Mouse (Mus musculus): ENCODE data around the gene Cep131. TPM values are rescaled to one million over a fixed set of nuclear protein-coding genes. Genes with fewer than 3 reads are reported as not detected.

Gene Cep131
- polyA plus RNA-seq, 1 experiment from 2014 or later = 23.2 TPM

DNA sequence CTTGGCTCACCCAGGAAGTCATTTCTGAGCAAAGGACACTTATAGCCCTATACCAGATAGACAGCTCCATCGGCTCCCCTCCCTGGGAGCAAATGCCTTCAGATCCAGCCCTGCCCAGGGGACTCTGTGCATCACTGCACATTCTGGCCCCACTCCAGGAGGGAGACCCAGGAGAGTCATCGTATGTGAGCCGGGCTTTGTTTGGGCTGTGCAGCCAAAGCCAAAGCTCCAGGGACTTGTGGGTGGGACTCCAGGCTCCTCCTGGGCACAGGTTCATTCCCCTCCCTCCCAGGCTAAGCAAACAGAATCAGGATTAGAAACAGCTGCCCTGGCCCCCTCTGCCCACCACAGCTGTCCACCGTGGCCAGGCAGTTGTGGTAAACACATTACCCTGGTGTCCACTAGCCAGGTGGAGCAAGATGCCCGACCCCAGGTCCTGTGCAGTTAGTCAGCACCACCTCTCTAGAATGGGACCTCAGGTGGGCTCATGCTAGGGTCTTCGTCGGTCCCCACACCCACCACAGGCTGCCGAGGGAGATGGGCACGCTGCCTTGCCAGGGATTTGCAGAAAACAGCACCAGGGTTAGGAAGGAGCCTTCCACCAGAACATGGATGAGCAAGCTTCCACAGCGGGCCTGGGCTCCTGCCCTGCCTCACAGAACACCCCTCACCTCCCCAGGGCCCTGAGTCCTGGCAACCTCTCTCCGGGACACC is 40.6 kb downstream of the Cep131 start:
- WGBS = 35% methylated on average over 11 of the region's 11 CpGs
- peak overlapping the region; percentile 69 for H3K4me3 ChIP-seq
- H3K27me3 ChIP-seq = peaks cover 14% of the 10 kb centered on the region; the same call in 1 of the 2 replicates
- peak overlapping the region; percentile 95 for H3K27ac ChIP-seq
- H3K4me1 ChIP-seq (replicated peaks) = peaks cover 76% of the 10 kb centered on the region
- H3K36me3 ChIP-seq = no peaks in the 10 kb centered on the region
- peak overlapping the region; percentile 92 for H3K9ac ChIP-seq
- peak; percentile 21 for ATAC-seq (ENCODE audit: low FRiP score)
- peak overlapping the region; percentile 81 for H3K4me2 ChIP-seq
- H3K9me3 ChIP-seq = no peaks in the 10 kb centered on the region

DNA sequence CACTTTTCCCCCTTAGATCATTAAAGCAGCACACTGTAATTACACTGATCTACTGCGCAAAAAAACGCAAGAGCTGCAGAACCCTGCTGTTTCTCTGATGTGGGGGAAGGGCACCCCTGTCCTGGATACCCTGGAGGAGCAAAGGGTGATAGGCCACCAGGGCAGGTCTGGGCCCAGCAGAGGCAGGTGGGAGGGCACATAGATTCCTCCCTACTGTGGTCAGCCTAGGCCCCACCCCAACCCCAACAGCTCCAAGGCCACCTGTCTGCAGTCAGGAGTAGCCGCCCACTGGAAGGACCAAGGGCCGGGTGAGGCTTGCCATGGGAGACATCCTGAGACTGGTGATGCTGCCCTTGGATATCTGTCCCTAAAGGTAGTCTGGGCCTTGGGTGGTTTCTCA is 41.3 kb downstream of the Cep131 start:
- ATAC-seq (ENCODE audit: low FRiP score) = no peak
- peak overlapping the region; percentile 95 for H3K27ac ChIP-seq
- peaks cover 80% of the 10 kb centered on the region for H3K4me1 ChIP-seq (replicated peaks)
- 61% methylated on average over 4 of the region's 4 CpGs for WGBS
- H3K27me3 ChIP-seq = peaks cover 13% of the 10 kb centered on the region; the same call in 1 of the 2 replicates
- H3K9ac ChIP-seq = peak overlapping the region; percentile 92
- H3K36me3 ChIP-seq = no peaks in the 10 kb centered on the region
- H3K4me2 ChIP-seq = peak overlapping the region; percentile 81
- H3K9me3 ChIP-seq = no peaks in the 10 kb centered on the region
- H3K4me3 ChIP-seq = peak overlapping the region; percentile 69

DNA sequence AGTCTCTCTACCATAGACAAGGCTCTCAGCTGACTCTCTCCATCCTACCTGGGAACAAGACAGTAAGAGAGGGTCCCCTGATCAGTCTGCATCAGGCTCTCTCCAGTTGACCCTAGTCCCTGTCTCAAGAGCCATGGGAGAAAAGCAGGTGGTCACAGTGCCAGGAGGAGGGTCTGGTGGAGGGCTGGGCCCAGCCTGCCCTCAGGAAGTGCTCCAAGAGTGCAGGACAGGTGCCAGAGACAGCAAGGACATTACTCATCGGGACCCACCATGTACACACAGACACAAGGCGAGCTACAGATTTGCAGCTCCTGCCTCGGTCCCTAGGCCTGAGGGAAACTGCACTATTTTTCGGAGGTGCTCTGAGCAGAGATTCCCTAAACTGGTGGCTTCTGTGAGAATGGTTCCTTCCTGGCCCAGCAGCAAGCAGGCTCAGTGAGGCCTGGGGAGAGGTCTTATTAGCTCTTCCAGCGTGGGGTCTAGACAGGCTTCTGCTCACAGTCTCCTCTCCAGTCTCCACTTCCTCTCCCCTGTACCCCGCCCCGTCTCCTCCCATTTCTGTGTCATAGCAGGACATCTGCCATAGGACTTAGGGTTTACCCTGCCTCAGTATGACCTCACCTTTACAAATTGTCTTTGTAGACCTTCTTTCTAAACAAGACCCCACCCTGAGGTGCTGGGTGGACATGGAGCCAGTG is 44.3 kb downstream of the Cep131 start:
- H3K27ac ChIP-seq = no peak overlapping the region
- H3K4me1 ChIP-seq (replicated peaks) = peaks cover 76% of the 10 kb centered on the region
- WGBS = 72% methylated on average over 7 of the region's 7 CpGs
- H3K27me3 ChIP-seq = no peaks in the 10 kb centered on the region
- H3K4me2 ChIP-seq = no peak overlapping the region
- no peak overlapping the region for H3K4me3 ChIP-seq
- H3K9me3 ChIP-seq = no peaks in the 10 kb centered on the region
- H3K9ac ChIP-seq = 0 out of 2 replicates have a peak overlapping the region, but pooled peaks have one; percentile 2
- no peaks in the 10 kb centered on the region for H3K36me3 ChIP-seq
- ATAC-seq (ENCODE audit: low FRiP score) = no peak

DNA sequence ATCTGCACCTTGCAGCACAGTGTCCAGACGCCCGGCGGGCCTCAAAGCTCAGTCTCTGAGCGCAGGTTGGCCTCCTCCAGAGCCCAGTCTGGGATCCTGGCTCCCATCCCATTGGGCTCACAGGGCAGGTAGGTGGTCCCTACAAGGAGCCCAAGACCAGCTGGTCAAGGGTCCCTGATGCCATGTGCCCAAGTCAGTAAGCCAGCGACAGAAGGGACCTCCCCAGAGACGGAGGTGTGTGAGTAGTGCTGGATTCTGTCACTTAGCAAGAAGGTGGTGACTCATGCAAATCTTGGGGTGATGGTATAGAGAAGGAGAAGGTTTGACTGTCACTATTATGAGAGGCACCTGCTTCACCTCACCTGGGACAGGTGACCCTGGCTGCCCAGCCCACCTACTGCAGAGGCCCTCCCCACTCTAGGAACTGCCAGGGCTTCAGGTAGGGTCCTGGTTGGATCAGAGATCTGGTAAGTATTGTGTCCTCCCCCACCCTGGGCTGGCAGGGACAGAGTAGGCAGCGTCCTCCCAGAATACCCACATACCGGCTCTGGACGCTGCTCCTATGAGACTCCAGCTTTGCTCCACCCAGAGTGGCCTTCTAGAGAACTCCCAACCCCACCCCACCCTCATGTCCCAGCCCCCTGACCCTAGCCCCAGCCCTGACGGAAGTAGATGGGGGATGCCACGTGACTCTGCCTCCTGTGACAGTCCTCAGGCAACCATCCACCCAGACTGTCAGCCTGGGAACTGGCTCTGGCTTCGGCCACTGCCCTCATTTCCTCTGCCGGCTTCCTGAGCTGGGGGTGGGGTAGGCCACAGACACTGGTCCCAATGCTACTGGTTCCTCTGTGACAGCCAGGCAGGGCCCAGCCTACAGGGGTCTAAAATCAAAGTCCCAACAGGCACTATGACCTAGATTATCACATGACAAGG is 45.2 kb downstream of the Cep131 start:
- ATAC-seq (ENCODE audit: low FRiP score) = no peak
- peaks cover 77% of the 10 kb centered on the region for H3K4me1 ChIP-seq (replicated peaks)
- no peaks in the 10 kb centered on the region for H3K27me3 ChIP-seq
- no peak overlapping the region for H3K27ac ChIP-seq
- H3K9ac ChIP-seq = 0 out of 2 replicates have a peak overlapping the region, but pooled peaks have one; percentile 2
- H3K4me3 ChIP-seq = no peak overlapping the region
- WGBS = 74% methylated on average over 13 of the region's 13 CpGs
- H3K36me3 ChIP-seq = no peaks in the 10 kb centered on the region
- H3K4me2 ChIP-seq = no peak overlapping the region
- H3K9me3 ChIP-seq = no peaks in the 10 kb centered on the region

DNA sequence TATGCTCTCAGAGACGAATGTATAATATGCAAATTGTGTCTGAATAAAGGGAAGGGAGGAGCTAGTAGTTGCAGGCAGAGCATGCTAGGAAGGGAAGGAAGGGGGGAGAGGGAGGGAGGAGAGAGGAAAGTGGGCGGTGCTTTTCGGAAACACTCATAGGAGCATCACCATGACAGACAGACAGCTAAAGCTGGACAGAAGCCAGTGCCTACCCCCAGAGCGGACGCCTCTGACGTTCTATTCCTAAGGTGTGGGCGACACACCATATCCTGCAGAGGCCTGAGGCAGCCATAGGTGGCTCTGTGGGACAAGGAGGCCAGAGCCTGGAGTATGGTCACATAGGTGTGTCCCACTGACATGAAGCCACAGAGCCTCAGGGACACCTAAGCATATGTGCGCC is 46.2 kb downstream of the Cep131 start:
- Histone ChIP-seq H3K27ac (no peak overlapping the region), H3K36me3 (no peaks in the 10 kb centered on the region), H3K27me3 (no peaks in the 10 kb centered on the region), H3K4me3 (no peak overlapping the region), H3K4me2 (no peak overlapping the region), H3K4me1 (replicated peaks) (peaks cover 67% of the 10 kb centered on the region), H3K9ac (no peak overlapping the region), H3K9me3 (no peaks in the 10 kb centered on the region)
- no peak for ATAC-seq (ENCODE audit: low FRiP score)
- 77% methylated on average over 8 of the region's 8 CpGs for WGBS

DNA sequence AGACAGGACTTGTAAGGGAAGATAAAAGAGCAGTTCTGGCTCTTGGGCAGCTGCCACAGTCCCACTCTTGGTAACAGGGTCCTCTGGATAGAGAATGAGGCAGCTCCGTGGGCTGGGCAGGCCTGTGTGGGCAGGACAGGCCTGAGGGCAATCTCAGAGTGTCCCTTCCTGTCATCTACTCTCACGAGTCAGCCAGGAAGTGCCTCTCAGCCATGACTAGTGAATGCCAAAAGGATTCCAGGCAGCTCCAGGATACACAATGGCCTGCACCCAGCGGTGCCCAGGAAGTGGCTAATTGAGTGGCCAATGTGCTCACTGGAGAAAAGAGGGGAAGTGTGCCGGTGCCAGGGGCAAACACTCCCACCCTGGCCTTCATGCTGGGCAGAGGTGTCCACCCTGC is 47.0 kb downstream of the Cep131 start:
- no peak overlapping the region for H3K4me2 ChIP-seq
- H3K27ac ChIP-seq = peak overlapping the region; percentile 40
- peaks cover 58% of the 10 kb centered on the region for H3K4me1 ChIP-seq (replicated peaks)
- H3K9me3 ChIP-seq = no peaks in the 10 kb centered on the region
- H3K4me3 ChIP-seq = no peak overlapping the region
- ATAC-seq (ENCODE audit: low FRiP score) = no peak
- H3K27me3 ChIP-seq = no peaks in the 10 kb centered on the region
- 36% methylated on average over 4 of the region's 4 CpGs for WGBS
- no peaks in the 10 kb centered on the region for H3K36me3 ChIP-seq
- H3K9ac ChIP-seq = 0 out of 2 replicates have a peak overlapping the region, but pooled peaks have one; percentile 6

DNA sequence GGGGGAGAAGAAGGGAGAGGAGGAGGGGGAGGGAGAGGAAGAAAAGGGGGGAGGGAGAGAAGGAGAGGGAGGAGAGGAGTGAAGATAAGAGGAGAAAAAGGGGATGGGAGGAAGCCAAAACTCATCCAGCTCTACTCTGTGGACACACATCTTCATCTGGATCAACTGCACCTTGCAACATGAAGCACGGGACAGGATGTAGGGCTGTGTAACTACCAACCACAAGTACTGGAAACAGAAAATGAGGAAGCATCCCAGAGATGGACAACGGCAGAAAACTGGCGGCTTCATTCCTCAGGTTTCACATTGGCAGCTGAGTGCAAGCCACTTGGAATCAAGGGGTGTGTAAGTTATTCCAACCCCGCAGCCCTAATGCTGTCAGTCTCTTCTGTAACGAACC is 51.9 kb downstream of the Cep131 start:
- H3K4me1 ChIP-seq (replicated peaks) = peaks cover 34% of the 10 kb centered on the region
- no peak overlapping the region for H3K4me2 ChIP-seq
- H3K36me3 ChIP-seq = no peaks in the 10 kb centered on the region
- no peak for ATAC-seq (ENCODE audit: low FRiP score)
- 80% methylated on average over 5 of the region's 5 CpGs for WGBS
- H3K27ac ChIP-seq = no peak overlapping the region
- H3K27me3 ChIP-seq = no peaks in the 10 kb centered on the region
- H3K9me3 ChIP-seq = no peaks in the 10 kb centered on the region
- no peak overlapping the region for H3K9ac ChIP-seq
- H3K4me3 ChIP-seq = no peak overlapping the region

DNA sequence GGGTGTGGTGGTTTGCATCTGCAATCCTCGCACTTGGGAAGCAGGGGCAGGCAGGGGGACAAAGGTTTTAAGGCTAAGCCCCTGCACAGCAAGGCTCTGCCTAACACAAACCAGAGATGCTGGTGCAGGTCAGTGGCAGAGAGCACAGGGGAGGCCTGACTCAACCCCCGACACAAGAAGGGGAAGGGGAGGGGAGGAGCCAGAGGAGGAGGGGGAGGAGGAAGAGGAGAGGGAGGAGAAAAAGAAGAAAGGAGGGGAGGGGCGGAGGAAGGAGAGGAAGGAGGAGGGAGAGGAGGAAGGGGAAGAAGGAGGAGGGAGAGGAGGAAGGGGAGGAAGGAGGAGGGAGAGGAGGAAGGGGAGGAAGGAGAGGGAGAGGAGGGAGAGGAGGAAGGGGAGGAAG is 52.3 kb downstream of the Cep131 start:
- Histone ChIP-seq H3K9me3 (no peaks in the 10 kb centered on the region), H3K4me2 (no peak overlapping the region), H3K27ac (no peak overlapping the region), H3K36me3 (no peaks in the 10 kb centered on the region), H3K27me3 (no peaks in the 10 kb centered on the region), H3K4me1 (replicated peaks) (peaks cover 32% of the 10 kb centered on the region), H3K9ac (no peak overlapping the region), H3K4me3 (no peak overlapping the region)
- 50% methylated on average over 3 of the region's 3 CpGs for WGBS
- ATAC-seq (ENCODE audit: low FRiP score) = no peak

DNA sequence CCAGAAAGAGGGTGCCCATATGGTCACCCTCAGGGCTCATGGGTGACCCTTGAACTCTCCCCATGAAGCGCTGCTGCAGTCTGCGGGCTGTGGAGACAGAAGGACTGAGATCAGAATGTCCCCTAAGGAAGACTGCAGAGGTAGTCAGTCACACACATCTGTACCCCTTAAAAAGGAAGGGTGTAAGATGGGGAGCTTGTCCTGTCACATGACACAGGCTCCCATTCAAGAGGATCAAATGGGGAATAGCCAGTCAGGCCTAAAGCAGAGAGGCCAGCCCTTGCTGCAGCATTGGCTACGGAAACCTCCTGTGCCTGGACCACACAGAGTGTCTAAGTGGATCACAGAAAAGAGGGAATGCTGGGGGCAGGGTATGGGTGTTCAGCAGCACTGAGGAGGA is 53.2 kb downstream of the Cep131 start:
- Histone ChIP-seq H3K9me3 (no peaks in the 10 kb centered on the region), H3K4me1 (replicated peaks) (peaks cover 28% of the 10 kb centered on the region), H3K4me3 (no peak overlapping the region), H3K27me3 (no peaks in the 10 kb centered on the region), H3K9ac (no peak overlapping the region), H3K27ac (no peak overlapping the region), H3K4me2 (no peak overlapping the region), H3K36me3 (no peaks in the 10 kb centered on the region)
- no peak for ATAC-seq (ENCODE audit: low FRiP score)
- WGBS = 62% methylated on average over 3 of the region's 3 CpGs

DNA sequence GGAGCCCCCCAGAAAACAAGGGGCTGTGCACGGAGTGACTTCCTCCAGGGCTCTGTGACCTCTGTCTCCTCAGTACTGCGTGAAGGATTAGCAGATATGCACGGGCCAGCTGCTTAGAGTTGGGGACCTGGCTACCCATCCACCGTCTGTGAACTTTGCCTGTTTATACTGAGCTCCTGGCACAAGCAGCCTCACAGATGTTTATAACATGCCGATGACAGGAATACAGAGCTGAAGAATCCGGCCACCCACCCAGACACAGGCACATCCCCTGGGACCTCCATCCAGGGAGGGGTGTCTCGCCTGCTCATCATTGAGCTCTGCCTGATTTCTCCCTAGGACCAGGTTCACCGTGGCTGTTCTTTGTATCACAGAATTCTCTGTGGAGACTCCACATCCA is 54.6 kb downstream of the Cep131 start:
- Histone ChIP-seq H3K4me3 (no peak overlapping the region), H3K27me3 (no peaks in the 10 kb centered on the region), H3K4me1 (replicated peaks) (peaks cover 25% of the 10 kb centered on the region), H3K36me3 (no peaks in the 10 kb centered on the region), H3K9me3 (no peaks in the 10 kb centered on the region), H3K9ac (peak overlapping the region; percentile 35; the same call in 1 of the 2 replicates), H3K4me2 (no peak overlapping the region), H3K27ac (no peak overlapping the region)
- WGBS = 67% methylated on average over 8 of the region's 8 CpGs
- ATAC-seq (ENCODE audit: low FRiP score) = no peak

DNA sequence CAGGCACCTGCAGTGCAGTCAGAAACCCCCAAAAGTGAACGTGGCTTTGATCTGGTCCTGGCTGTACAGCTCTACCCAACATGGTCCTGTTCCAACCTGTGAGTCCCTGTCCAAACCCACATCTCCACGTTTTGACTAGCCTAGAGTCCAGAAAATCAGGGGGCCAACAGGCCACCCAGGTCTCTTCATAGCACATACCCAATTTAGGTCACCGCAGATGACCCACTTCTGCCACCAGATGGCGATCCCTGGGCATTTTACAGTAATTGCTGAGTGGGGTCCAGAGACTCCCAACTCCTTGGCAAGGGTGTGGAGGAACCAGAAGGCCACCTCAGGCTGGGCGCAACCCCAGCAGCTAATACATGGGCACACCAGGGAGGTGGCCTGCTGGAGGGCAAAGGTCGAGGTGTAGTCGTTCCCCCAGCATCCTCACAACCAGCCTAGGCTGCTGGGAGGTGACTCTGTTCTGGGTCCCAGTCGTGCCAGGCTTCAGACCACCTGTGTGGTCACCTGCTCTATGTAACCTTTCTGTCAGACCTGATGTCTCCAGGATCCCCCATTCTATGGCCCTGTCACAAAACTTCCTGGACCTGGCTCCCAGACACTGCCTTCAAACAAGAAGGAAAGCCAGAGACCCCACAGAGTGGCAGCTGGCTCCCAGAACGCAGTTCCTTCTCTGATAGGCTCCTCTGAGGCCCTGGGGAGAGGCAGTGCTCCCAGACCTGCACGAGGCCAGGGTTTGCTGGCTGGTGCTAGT is 56.3 kb downstream of the Cep131 start:
- H3K4me1 ChIP-seq (replicated peaks) = peaks cover 21% of the 10 kb centered on the region
- H3K27ac ChIP-seq = no peak overlapping the region
- peak; percentile 69 for ATAC-seq (ENCODE audit: low FRiP score)
- H3K36me3 ChIP-seq = no peaks in the 10 kb centered on the region
- 34% methylated on average over 10 of the region's 10 CpGs for WGBS
- H3K27me3 ChIP-seq = no peaks in the 10 kb centered on the region
- H3K9me3 ChIP-seq = no peaks in the 10 kb centered on the region
- H3K4me2 ChIP-seq = no peak overlapping the region
- no peak overlapping the region for H3K4me3 ChIP-seq
- peak overlapping the region; percentile 11; the same call in 1 of the 2 replicates for H3K9ac ChIP-seq

Data from hindbrain, embryonic 13.5 days (tissue).